Mouse (Mus musculus): Measurements from ENCODE around the gene Tnk1.

- no peak for TF ChIP-seq SIN3A (IDR thresholded peaks at IDR 0.05; ENCODE audit: low read length)
- no peak for TF ChIP-seq CTCF (IDR thresholded peaks at IDR 0.05 in 2 of 3, conservative IDR thresholded peaks at IDR 0.05 in 1 of 3; ENCODE audit: control insufficient read depth in 1 of 3, insufficient read depth in 1 of 3, low read depth in 2 of 3, low read length in 3 of 3, poor library complexity in 1 of 3, severe bottlenecking in 1 of 3)
- no peak for TF ChIP-seq BHLHE40 (IDR thresholded peaks at IDR 0.05; ENCODE audit: borderline replicate concordance, low read depth, low read length)
- TF ChIP-seq MYC (IDR thresholded peaks at IDR 0.05; ENCODE audit: low read depth, low read length): no peak
- no peak for TF ChIP-seq ZC3H11A (IDR thresholded peaks at IDR 0.05; ENCODE audit: low read depth, low read length)
- no peak for TF ChIP-seq HCFC1 (IDR thresholded peaks at IDR 0.05; ENCODE audit: low read depth, low read length)
Observed at GRCm38 (mm10) chr11:69867335-69867734, 8.8 kb upstream of the Tnk1 start.

Data from MEL (cell line).